Mouse (Mus musculus) thymus, adult 2 months (tissue): Measurements from ENCODE around the gene Gm17657.

Experiments used
- CTCF ChIP-seq: fragments of 200-500 bp; IDR thresholded peaks from 2 replicates; pipeline ENCODE4 v1.5.1; 2012; ENCODE audit warnings: mild to moderate bottlenecking, control low read depth, low read length, moderate library complexity, borderline replicate concordance; ENCODE audit not compliant: control insufficient read depth, poor library complexity, insufficient read depth; ENCODE audit errors: extremely low read depth
- POLR2A ChIP-seq: fragments of 200-500 bp; IDR thresholded peaks from 2 replicates; pipeline ENCODE4 v1.6.1; 2012; ENCODE audit warnings: mild to moderate bottlenecking, low read length, control low read depth, moderate library complexity; ENCODE audit not compliant: control insufficient read depth, poor library complexity, insufficient read depth; ENCODE audit errors: extremely low read depth

- TF ChIP-seq POLR2A (no peak), CTCF (no peak)
These were observed 8.0 kb downstream of the Gm17657 start for GRCm38 (mm10) chr17:29541419-29541818.
